Mouse (Mus musculus): ENCODE data around the gene Rbms3.

Gene Rbms3

DNA sequence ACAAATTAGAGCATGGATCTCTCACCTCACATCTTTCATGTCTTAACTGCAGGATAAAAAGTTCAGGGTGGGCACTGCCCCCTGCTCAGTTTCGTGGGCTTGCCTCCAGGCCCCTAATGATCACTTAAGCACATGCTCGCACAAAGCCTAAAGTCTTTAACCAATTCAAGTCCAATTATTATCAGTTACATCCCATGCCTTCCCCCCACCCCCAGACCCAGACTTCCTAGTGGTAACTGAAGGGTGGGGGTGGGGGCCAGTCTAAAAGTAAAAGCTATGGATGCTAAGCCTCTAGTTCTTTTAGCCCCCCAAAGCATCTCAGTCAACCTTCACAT, 378.9 kb downstream of the Rbms3 start:
- DNase-seq = no peak

GRCm38 (mm10) chr9:117250036-117250830, 379.5 kb downstream of the Rbms3 start:
- DNase-seq = no peak

GRCm38 (mm10) chr9:117247311-117247980, 382.3 kb downstream of the Rbms3 start:
- no peak for DNase-seq

DNA sequence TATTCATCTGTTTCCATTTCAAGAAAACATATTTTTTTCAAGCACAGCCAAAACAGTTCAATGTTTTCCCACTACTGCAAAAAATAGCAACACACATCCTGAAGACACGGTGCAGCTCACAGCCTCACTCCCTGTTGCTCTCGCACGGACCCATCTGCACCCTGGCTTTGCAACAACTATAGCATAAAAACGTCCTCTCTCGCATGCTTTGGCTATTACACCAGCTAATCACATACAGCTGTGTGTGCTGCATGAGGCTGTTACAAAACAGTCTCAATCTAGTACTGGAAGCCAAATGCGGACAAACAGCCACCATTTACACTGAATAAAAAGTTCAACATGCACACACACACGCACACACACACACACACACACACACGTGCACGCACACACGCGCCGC, 383.5 kb downstream of the Rbms3 start:
- DNase-seq = no peak

DNA sequence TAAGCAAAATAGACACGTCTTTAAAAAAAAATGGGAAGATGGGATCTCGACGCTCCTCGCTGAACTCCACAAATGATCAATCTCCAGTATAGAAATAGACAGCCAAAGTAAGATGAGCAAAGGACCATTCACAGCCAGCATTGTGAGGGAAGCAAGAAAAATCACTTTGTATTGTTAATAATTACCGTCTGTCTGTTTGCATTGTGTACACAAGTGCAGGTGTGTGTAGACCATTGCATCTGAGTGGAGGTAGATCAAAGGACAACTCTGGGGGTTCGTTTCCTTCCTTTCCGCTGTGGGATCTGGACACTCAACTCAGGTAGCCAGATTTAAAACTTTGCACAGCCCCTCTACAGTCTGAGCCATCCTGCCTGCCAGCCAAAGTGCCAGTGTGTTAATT, 386.3 kb downstream of the Rbms3 start:
- DNase-seq = no peak

GRCm38 (mm10) chr9:117234726-117235075, 395.0 kb downstream of the Rbms3 start:
- DNase-seq = no peak

DNA sequence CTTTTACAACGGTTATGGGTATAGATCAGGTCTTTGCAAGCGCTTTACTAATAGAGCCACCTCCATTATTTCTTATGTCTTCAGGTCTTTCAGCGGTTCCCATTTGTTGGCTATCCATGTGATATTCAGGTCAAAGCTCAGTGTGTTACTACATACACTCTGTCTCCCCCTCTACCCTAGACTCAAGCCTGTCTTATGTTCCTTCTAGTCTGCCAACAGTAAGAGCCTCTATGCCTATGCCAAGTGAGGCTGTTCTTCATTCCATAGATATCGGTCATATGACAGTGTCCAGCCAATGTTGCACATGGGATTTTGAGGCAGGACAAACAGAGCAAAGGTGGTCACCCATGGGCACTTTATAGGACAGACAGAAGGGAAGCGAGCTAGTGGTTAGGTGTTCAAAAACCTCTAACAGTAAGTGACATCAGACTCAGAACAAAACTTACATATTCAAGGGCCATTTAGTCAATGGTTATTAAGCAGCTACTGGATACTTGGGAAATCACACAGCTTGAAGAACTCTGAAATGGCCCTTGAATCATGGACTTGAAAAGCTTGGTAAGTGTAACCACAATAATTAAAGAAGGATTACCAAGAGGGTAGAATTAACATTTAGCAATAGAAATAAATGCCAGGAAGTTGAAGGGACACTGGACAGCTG, 395.5 kb downstream of the Rbms3 start:
- no peak for DNase-seq

- no peak for DNase-seq
These were observed 407.0 kb downstream of the Rbms3 start for GRCm38 (mm10) chr9:117222741-117223140.

- no peak for DNase-seq
These were observed 408.2 kb downstream of the Rbms3 start for GRCm38 (mm10) chr9:117221481-117221880.

GRCm38 (mm10) chr9:117216026-117216755, 413.5 kb downstream of the Rbms3 start:
- no peak for DNase-seq

GRCm38 (mm10) chr9:117212023-117212422, 417.7 kb downstream of the Rbms3 start:
- no peak for DNase-seq

- DNase-seq = no peak
These were observed 419.4 kb downstream of the Rbms3 start for GRCm38 (mm10) chr9:117210344-117210743.

- no peak for DNase-seq
These were observed 424.3 kb downstream of the Rbms3 start for GRCm38 (mm10) chr9:117205395-117205794.

GRCm38 (mm10) chr9:117200067-117200658, 429.6 kb downstream of the Rbms3 start:
- DNase-seq = no peak

DNA sequence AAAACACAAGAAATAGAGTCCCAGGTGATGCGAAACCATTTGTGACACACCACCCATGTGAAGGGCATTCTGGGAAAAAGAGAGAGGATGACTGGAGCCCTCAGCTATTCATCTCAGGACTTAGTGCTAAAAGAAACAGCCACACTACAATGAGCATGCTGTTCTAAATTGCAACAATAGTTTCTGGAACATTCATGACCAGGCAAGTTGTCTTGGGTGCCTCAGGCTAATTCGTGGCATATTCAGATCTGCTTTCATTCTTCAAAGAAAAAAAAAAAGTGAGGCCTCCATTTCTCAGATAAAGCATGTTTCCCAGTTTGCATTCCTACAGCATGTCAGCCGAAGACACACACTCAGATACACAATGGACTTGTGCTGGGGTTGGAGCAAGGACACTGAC, 432.2 kb downstream of the Rbms3 start:
- DNase-seq = no peak

DNA sequence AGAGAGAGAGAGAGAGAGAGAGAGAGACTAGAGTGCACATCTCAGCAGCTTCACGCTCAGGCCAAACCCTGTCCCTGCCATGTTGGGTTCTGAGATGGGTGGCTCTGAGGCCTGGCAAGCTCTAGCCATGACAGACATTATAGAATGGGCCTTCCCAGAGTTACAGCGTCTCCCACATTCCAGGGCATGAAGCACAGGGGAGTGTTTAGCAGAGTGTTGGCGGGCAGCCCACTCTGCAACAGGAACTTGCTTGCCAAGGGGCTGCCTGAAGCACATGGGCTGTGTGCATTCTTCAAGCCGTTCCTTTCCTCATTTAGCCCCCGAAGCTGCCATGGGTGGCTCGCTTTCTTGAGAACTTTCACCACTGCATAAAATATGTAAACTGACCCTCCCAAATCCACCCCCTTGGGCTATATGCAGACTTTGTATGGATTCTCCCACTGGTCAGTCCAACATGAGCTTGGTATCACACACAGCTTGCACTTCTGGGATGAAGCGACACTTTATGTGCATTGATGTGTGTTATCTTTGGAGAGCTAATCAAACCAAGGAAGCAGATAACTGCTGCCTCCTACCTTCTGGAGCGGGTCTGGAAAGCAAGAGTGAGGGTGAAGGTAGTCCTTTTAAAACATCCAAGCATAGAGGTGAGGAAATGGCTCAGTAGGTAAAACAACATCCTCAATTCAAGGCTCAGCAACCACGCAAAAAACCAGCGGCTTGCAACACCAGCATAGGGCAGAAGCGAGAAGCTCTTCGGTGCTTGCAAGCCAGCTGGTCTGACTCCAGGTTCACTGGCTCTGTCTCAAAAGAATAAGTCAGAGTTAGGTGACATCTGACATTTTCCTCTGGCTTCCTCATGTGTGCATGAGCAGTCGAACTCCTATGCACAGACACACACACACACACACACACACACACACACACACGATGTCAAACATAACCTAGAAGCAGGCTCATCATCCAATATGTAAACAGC, 436.9 kb downstream of the Rbms3 start:
- DNase-seq = no peak

- no peak for DNase-seq
These were observed 437.6 kb downstream of the Rbms3 start for GRCm38 (mm10) chr9:117192093-117192492.

GRCm38 (mm10) chr9:117188406-117188805, 441.3 kb downstream of the Rbms3 start:
- DNase-seq = no peak

- DNase-seq = no peak
These were observed 442.3 kb downstream of the Rbms3 start for GRCm38 (mm10) chr9:117187116-117188034.

DNA sequence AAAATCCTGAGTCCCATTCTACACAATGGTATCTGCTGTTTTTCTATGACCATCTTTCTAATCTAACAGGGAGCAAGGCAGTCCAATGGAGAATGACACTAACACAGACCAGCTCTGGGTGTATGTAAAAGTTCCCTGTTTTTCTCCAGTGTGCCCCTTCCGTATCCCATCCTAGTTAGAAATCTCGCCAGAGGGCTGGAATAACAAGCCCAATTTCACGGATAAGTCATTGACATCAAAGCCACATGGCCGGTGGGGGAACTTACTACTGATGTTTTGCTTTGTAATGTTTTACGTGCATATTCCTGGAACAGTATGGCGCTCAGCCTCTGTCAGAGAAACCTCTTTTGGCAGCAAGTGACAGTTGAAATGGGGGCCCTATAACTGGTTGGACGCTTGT, 449.1 kb downstream of the Rbms3 start:
- DNase-seq = no peak

DNA sequence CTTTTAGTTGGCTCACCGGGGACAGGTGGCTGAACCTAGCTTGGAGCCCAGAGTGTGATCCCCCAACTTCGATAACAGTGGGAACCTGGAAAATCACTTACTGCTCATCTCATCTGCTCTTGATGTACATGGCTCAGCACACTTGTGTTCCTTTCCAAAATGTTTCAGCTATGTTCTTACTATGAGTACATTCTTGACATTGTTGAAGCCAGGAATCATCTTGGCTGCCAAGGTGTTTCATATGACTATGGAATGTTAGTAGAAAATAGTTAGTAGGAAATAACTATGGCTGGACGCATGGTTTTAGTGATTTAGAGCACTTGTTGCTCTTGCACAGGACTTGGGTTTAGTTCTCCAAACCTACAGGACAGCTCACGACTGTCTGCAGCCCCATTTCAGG, 451.3 kb downstream of the Rbms3 start:
- no peak for DNase-seq
